Mouse (Mus musculus): ENCODE results near the gene Prim2. TPM values are rescaled to one million over a fixed set of nuclear protein-coding genes. Genes with fewer than 3 reads are reported as not detected.

The Prim2 gene
- polyA plus RNA-seq, 1 experiment from 2014 or later = 30.0 TPM

DNA sequence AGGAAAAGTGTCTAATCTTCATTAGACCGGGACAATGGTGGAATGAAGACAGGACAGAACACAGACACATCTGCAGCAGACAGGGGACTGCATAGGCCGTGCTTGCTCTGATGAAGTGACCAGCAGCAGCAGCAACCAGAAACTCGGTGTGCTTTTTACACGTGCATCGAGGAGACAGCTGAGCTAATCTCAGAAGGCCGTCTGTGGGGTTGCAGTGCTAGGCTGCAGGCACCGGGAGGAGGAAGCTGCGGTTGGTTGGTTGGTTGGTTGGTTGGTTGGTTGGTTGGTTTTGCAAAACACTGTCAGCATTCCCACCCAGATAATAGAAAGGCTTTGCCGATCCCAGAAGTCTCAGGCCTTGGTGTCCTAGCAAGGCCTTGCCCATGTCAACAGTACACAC lies 216.3 kb downstream of the Prim2 start:
- H3K9ac ChIP-seq = no peak overlapping the region
- H3K4me2 ChIP-seq (replicated peaks) = no peak overlapping the region
- no peak overlapping the region for H3K27ac ChIP-seq
- no peak overlapping the region for H3K4me3 ChIP-seq
- ATAC-seq (ENCODE audit: low FRiP score) = no peak
- WGBS = 92% methylated on average over 9 of the region's 9 CpGs
- no peaks in the 10 kb centered on the region for H3K36me3 ChIP-seq
- no peaks in the 10 kb centered on the region for H3K27me3 ChIP-seq
- no peaks in the 10 kb centered on the region for H3K4me1 ChIP-seq
- no peaks in the 10 kb centered on the region for H3K9me3 ChIP-seq (replicated peaks)

DNA sequence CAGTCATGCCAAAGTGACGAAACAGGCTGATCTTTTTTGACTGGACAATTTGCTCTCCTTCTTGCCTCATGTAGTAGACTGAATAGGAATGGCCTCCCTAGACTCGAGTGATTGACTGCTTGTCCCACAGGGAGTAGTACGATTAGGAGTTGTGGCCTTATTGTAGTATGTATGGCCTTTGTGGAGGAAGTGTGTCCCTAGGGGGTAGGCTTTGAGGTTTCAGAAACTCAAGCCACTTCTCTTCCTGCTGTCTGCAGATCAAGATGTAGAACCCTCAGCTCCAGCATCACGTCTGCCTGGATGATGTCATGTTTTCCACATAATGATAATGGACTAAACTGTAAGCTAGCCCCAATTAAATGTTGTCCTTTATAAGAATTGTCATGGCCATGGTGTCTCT lies 222.4 kb downstream of the Prim2 start:
- ATAC-seq (ENCODE audit: low FRiP score) = no peak
- Histone ChIP-seq H3K4me1 (no peaks in the 10 kb centered on the region), H3K27me3 (no peaks in the 10 kb centered on the region), H3K36me3 (no peaks in the 10 kb centered on the region), H3K9ac (no peak overlapping the region), H3K4me2 (replicated peaks) (no peak overlapping the region), H3K27ac (no peak overlapping the region), H3K9me3 (replicated peaks) (no peaks in the 10 kb centered on the region), H3K4me3 (no peak overlapping the region)
- 70% methylated on average over 4 of the region's 4 CpGs for WGBS

DNA sequence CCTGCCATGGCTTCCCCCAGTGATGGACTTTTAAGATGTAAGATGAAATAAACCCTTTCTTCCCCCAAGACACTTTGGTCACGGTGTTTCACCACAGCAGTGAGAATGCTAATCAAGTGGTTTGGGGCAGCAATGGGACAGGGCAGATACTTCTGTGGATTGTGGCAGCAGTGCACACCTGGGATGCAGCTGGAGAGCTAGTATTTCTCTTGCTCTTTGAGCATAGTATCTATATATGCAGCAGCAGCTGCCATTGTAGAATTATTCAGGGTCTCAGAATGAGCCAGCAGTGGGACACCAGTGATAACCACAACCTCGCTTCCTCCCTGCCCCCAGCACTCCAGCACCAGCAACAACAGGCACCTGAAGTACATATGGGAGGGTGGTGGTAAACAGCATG lies 233.4 kb downstream of the Prim2 start:
- Histone ChIP-seq H3K4me3 (no peak overlapping the region), H3K9ac (no peak overlapping the region), H3K4me1 (no peaks in the 10 kb centered on the region), H3K27ac (no peak overlapping the region), H3K4me2 (replicated peaks) (no peak overlapping the region), H3K9me3 (replicated peaks) (no peaks in the 10 kb centered on the region), H3K27me3 (no peaks in the 10 kb centered on the region), H3K36me3 (no peaks in the 10 kb centered on the region)
- 84% methylated on average over 2 of the region's 2 CpGs for WGBS
- ATAC-seq (ENCODE audit: low FRiP score) = no peak

Other genes with a start within 250 kb of the Prim2 start
- 31.0 and 31.2 TPM in 2 replicates for gene Rab23, start 50.1 kb upstream of the Prim2 start, polyA plus RNA-seq (2016; fragmentation: Nextera tagmentation; extraction: Ambion mirVana)
- gene Bag2, start 88.0 kb upstream of the Prim2 start, polyA plus RNA-seq (2016; fragmentation: Nextera tagmentation; extraction: Ambion mirVana) = 19.7 and 24.9 TPM in 2 replicates
- gene Zfp451, start 144.8 kb upstream of the Prim2 start, polyA plus RNA-seq (2016; fragmentation: Nextera tagmentation; extraction: Ambion mirVana) = 51.4 and 55.2 TPM in 2 replicates
- 4.4 and 5.6 TPM in 2 replicates for gene Bend6, start 238.0 kb upstream of the Prim2 start, polyA plus RNA-seq (2016; fragmentation: Nextera tagmentation; extraction: Ambion mirVana)
- 38.7 and 44.5 TPM in 2 replicates for gene Dst, start 238.4 kb upstream of the Prim2 start, polyA plus RNA-seq (2016; fragmentation: Nextera tagmentation; extraction: Ambion mirVana)

Data from hindbrain, embryonic 12.5 days (tissue).